Mouse (Mus musculus) thymus, postnatal 36 days (tissue): ENCODE data around the gene Ldoc1.

Source experiments
- DNase-seq, 2 experiments: peaks; one replicate each; pipeline ENCODE4 v3.0.0; 2022; ENCODE audit warnings: mixed read lengths in 2 of 2

The Ldoc1 gene

GRCm38 (mm10) chrX:61709302-61710033, at the start of gene Ldoc1:
Gene Ldoc1, plus strand, starts transcription at chrX:61709497.
- no peak for DNase-seq

DNA sequence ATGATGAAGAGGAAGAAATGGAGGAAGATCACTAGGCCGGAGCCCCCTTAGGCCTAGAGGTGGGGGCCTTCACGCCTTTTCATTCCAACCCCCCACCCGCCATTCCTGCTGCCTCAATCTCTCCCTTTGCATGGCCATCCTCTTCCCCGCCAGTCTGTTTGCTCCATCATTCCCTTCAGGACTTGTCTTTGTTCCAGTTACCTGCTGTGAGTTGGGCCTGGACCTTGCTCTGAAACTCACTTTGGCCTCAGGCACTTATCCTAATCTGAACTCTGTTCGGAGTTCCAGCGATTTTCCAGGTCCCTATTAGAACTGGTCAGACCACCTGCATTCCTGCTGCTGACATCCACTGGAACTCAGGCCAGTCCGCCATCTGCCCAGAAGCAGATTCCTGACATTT, 834 bp downstream of the Ldoc1 start:
- DNase-seq, result no peak

GRCm38 (mm10) chrX:61722281-61723028, 13.2 kb downstream of the Ldoc1 start:
- DNase-seq, result no peak

GRCm38 (mm10) chrX:61723029-61723980, 14.0 kb downstream of the Ldoc1 start:
- no peak for DNase-seq

- DNase-seq, result no peak
Observed at GRCm38 (mm10) chrX:61727516-61728310, 18.4 kb downstream of the Ldoc1 start.
